Mouse (Mus musculus) limb, embryonic 11.5 days (tissue): ENCODE measurements at regions not wholly inside any gene's neighbourhood (a gene's known extent, or its start where the extent isn't known, plus 50 kb on each side); places are given as distances from the start of the nearest gene placed in this dataset.

Experiments used
- ATAC-seq: fragments of 200-750 bp; cut with Nextera tagmentation; 2 replicates; pipeline ENCODE4 v1.8.0; 2017; ENCODE audit warnings: low read depth; ENCODE audit not compliant: insufficient number of reproducible peaks, low FRiP score, low TSS enrichment
- DNase-seq: peaks from one replicate; pipeline ENCODE4 v3.0.0-alpha.2; 2015; ENCODE audit warnings: low spot score
- H3K27ac ChIP-seq: fragments of 300-500 bp; sonication (generic); replicated peaks from 2 replicates; pipeline ENCODE4 v1.5.1; 2014; ENCODE audit warnings: low read depth, mild to moderate bottlenecking, low read length
- H3K27me3 ChIP-seq: fragments of 300-500 bp; sonication (generic); 2 replicates; pipeline ENCODE4 v1.6.1; 2014; ENCODE audit warnings: mild to moderate bottlenecking, low read length, mixed read lengths; ENCODE audit not compliant: control insufficient read depth, insufficient read depth
- H3K36me3 ChIP-seq: fragments of 300-500 bp; sonication (generic); 2 replicates; pipeline ENCODE4 v1.6.1; 2014; ENCODE audit warnings: mild to moderate bottlenecking, low read length, moderate library complexity, mixed read lengths; ENCODE audit not compliant: control insufficient read depth, insufficient read depth
- H3K4me1 ChIP-seq: fragments of 300-500 bp; sonication (generic); 2 replicates; pipeline ENCODE4 v1.6.1; 2014; ENCODE audit warnings: low read length, mixed read lengths; ENCODE audit not compliant: control insufficient read depth, insufficient read depth
- H3K4me2 ChIP-seq: fragments of 300-500 bp; sonication (generic); 2 replicates; pipeline ENCODE4 v1.6.1; 2014; ENCODE audit warnings: low read depth, mild to moderate bottlenecking, moderate library complexity; ENCODE audit not compliant: severe bottlenecking
- H3K4me3 ChIP-seq: fragments of 300-500 bp; sonication (generic); 2 replicates; pipeline ENCODE4 v1.5.1; 2014; ENCODE audit warnings: low read depth, low read length
- H3K9ac ChIP-seq: fragments of 300-500 bp; sonication (generic); 2 replicates; pipeline ENCODE4 v1.6.1; 2014; ENCODE audit warnings: mild to moderate bottlenecking, low read length
- H3K9me3 ChIP-seq: fragments of 300-500 bp; sonication (generic); 2 replicates; pipeline ENCODE4 v1.6.1; 2016; ENCODE audit warnings: low read length; ENCODE audit not compliant: control insufficient read depth
- WGBS: fragments of 180-500 bp; shearing (Covaris S2); extraction: QIAGEN DNeasy Blood & Tissue Kit; methylation state at CpG from one replicate; pipeline ENCODE4 v1.1.7; 2014; 5-methylcytosine and 5-hydroxymethylcytosine counted together

GRCm38 (mm10) chr10:126815730-126816129, 85.4 kb downstream of the Atp23 start:
- no peak for DNase-seq
- no peak overlapping the region for H3K4me2 ChIP-seq
- H3K27ac ChIP-seq: no peak overlapping the region
- no peaks in the 10 kb centered on the region for H3K9me3 ChIP-seq
- H3K9ac ChIP-seq: no peak overlapping the region
- no peak overlapping the region for H3K4me3 ChIP-seq
- no peaks in the 10 kb centered on the region for H3K4me1 ChIP-seq
- H3K27me3 ChIP-seq: no peaks in the 10 kb centered on the region
- 79% methylated on average over 5 of the region's 5 CpGs for WGBS
- no peak for ATAC-seq
- no peaks in the 10 kb centered on the region for H3K36me3 ChIP-seq

GRCm38 (mm10) chr10:126814968-126815367, 86.2 kb downstream of the Atp23 start:
- no peaks in the 10 kb centered on the region for H3K9me3 ChIP-seq
- H3K27ac ChIP-seq: no peak overlapping the region
- DNase-seq: no peak
- H3K4me2 ChIP-seq: no peak overlapping the region
- no peak overlapping the region for H3K4me3 ChIP-seq
- ATAC-seq: no peak
- no peaks in the 10 kb centered on the region for H3K36me3 ChIP-seq
- WGBS: 93% methylated on average over 18 of the region's 18 CpGs
- H3K9ac ChIP-seq: no peak overlapping the region
- H3K27me3 ChIP-seq: no peaks in the 10 kb centered on the region
- no peaks in the 10 kb centered on the region for H3K4me1 ChIP-seq

DNA sequence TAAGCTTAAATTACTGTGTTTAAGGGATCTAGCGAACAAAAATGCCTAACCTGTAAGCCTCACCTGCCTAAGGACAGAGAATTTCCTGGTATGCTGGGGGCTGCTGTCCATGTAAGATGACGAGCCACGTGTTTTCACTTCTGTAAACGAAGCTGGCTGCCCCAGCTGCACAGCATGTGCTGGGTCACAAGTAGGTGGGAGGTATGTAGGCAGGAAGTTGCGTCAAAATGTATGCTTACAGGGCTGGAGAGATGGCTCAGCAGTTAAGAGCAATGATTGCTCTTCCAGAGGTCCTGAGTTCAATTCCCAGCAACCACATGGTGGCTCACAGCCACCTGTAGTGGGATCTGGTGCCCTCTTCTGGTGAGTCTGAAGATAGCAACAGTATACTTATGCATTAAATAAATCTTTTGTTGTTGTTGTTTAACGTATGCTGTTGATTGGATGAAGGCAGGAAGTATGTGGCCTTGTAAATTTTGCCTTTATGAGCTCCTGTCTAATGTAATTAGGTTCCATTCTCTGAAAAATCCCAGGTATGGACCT, 88.0 kb downstream of the Atp23 start:
- no peak overlapping the region for H3K4me3 ChIP-seq
- ATAC-seq (no peak), DNase-seq (no peak)
- no peak overlapping the region for H3K9ac ChIP-seq
- no peak overlapping the region for H3K27ac ChIP-seq
- no peaks in the 10 kb centered on the region for H3K9me3 ChIP-seq
- 72% methylated on average over 6 of the region's 6 CpGs for WGBS
- H3K4me2 ChIP-seq: no peak overlapping the region
- no peaks in the 10 kb centered on the region for H3K36me3 ChIP-seq
- H3K4me1 ChIP-seq: no peaks in the 10 kb centered on the region
- no peaks in the 10 kb centered on the region for H3K27me3 ChIP-seq

- Histone ChIP-seq H3K36me3 (no peaks in the 10 kb centered on the region), H3K4me2 (no peak overlapping the region), H3K4me1 (no peaks in the 10 kb centered on the region), H3K4me3 (no peak overlapping the region), H3K27ac (no peak overlapping the region), H3K27me3 (no peaks in the 10 kb centered on the region), H3K9me3 (no peaks in the 10 kb centered on the region), H3K9ac (no peak overlapping the region)
- ATAC-seq: no peak; the same call in 1 of the 2 replicates
- 89% methylated on average over 7 of the region's 7 CpGs for WGBS
- no peak for DNase-seq
These were observed 88.9 kb downstream of the Atp23 start for GRCm38 (mm10) chr10:126812243-126812755.

- H3K27ac ChIP-seq: no peak overlapping the region
- 73% methylated on average over 11 of the region's 11 CpGs for WGBS
- H3K9me3 ChIP-seq: no peaks in the 10 kb centered on the region
- H3K9ac ChIP-seq: no peak overlapping the region
- ATAC-seq (no peak), DNase-seq (no peak)
- no peak overlapping the region for H3K4me3 ChIP-seq
- H3K27me3 ChIP-seq: no peaks in the 10 kb centered on the region
- H3K4me1 ChIP-seq: no peaks in the 10 kb centered on the region
- no peaks in the 10 kb centered on the region for H3K36me3 ChIP-seq
- H3K4me2 ChIP-seq: no peak overlapping the region
These were observed 90.6 kb downstream of the Atp23 start for GRCm38 (mm10) chr10:126810346-126811095.

DNA sequence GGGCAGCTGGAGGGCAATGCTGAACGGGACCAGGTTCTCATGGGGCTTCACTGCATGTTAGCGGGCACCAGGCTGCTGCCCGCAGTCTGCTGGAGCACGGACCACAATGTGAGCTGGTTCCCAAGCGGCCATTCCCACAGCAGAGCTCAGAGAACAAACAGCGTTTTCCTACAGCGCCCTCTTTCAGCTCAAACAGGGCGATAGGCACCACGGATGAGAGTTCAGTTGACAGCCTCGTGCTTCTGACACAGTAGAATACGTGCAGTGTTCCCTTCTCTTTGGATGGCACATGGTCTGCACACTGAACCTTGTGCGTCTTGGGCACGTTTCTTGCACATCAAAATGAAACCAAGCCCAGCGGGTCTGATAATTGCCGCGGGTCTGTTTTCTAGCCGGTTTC, 91.6 kb downstream of the Atp23 start:
- no peak overlapping the region for H3K27ac ChIP-seq
- no peaks in the 10 kb centered on the region for H3K9me3 ChIP-seq
- no peak overlapping the region for H3K4me3 ChIP-seq
- H3K36me3 ChIP-seq: no peaks in the 10 kb centered on the region
- WGBS: 57% methylated on average over 17 of the region's 17 CpGs
- H3K27me3 ChIP-seq: no peaks in the 10 kb centered on the region
- DNase-seq (no peak), ATAC-seq (no peak; the same call in 1 of the 2 replicates)
- no peak overlapping the region for H3K9ac ChIP-seq
- no peaks in the 10 kb centered on the region for H3K4me1 ChIP-seq
- peak overlapping the region; percentile 31 for H3K4me2 ChIP-seq

DNA sequence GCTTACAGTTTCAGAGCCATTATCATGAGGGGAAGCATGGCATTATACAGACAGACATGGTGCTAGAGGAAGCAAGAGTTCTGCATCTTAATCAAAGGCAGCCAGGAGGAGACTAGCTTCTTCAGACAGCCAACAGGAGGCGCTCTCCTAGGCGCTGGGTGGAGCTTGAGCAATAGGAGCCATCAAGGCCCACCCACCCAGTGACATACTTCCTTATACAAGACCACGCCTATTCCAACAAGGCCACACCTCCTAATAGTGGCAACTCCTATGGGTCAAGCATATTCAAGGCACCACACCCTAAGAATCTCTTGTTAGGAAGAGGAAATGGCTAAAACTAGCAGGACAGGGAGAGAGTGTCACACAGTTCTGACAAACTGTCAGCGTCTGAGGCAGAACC, 94.3 kb downstream of the Atp23 start:
- Histone ChIP-seq H3K36me3 (no peaks in the 10 kb centered on the region), H3K4me1 (no peaks in the 10 kb centered on the region), H3K27ac (no peak overlapping the region), H3K9me3 (no peaks in the 10 kb centered on the region), H3K27me3 (no peaks in the 10 kb centered on the region), H3K9ac (no peak overlapping the region), H3K4me2 (no peak overlapping the region), H3K4me3 (no peak overlapping the region)
- ATAC-seq: no peak
- no peak for DNase-seq
- 86% methylated on average over 4 of the region's 4 CpGs for WGBS

GRCm38 (mm10) chr10:126802732-126803131, 98.4 kb downstream of the Atp23 start:
- Histone ChIP-seq H3K9me3 (no peaks in the 10 kb centered on the region), H3K9ac (no peak overlapping the region), H3K4me3 (no peak overlapping the region), H3K36me3 (no peaks in the 10 kb centered on the region), H3K27me3 (no peaks in the 10 kb centered on the region), H3K27ac (no peak overlapping the region), H3K4me2 (no peak overlapping the region), H3K4me1 (no peaks in the 10 kb centered on the region)
- 78% methylated on average over 4 of the region's 4 CpGs for WGBS
- ATAC-seq: no peak
- no peak for DNase-seq
